Mouse (Mus musculus) small intestine, adult 2 months (tissue): Measurements from ENCODE around the gene Erich2. TPM values are rescaled to one million over a fixed set of nuclear protein-coding genes. Genes with fewer than 3 reads are reported as not detected.

Experiments used
- H3K27ac ChIP-seq: fragments of 200-500 bp; 2 replicates; pipeline ENCODE4 v1.5.1; 2012; ENCODE audit warnings: low read depth, low read length, control low read depth, inconsistent platforms; ENCODE audit not compliant: insufficient read depth
- H3K27me3 ChIP-seq: fragments of 200-500 bp; 2 replicates; pipeline ENCODE4 v1.6.1; 2012; ENCODE audit warnings: mild to moderate bottlenecking, moderate library complexity, low read length, inconsistent platforms; ENCODE audit not compliant: control insufficient read depth, insufficient read depth
- H3K36me3 ChIP-seq: fragments of 200-500 bp; 2 replicates; pipeline ENCODE4 v1.6.1; 2012; ENCODE audit warnings: mild to moderate bottlenecking, low read length, control low read depth, inconsistent platforms; ENCODE audit not compliant: control insufficient read depth, insufficient read depth
- H3K4me1 ChIP-seq: fragments of 200-500 bp; 2 replicates; pipeline ENCODE4 v1.6.1; 2012; ENCODE audit warnings: low read length, inconsistent platforms, mixed read lengths; ENCODE audit not compliant: control insufficient read depth, insufficient read depth, insufficient read length
- H3K4me3 ChIP-seq: fragments of 200-500 bp; 2 replicates; pipeline ENCODE4 v1.5.1; 2012; ENCODE audit warnings: low read depth, mild to moderate bottlenecking, control low read depth, inconsistent platforms, low read length, moderate library complexity
- CTCF ChIP-seq: fragments of 200-500 bp; IDR thresholded peaks from 2 replicates; pipeline ENCODE4 v1.5.1; 2012; ENCODE audit warnings: low read depth, mild to moderate bottlenecking, control low read depth, inconsistent platforms, low read length, moderate library complexity, mixed read lengths; ENCODE audit not compliant: insufficient replicate concordance, insufficient read length; ENCODE audit errors: extremely low read depth
- POLR2A ChIP-seq: fragments of 200-500 bp; IDR thresholded peaks from 2 replicates; pipeline ENCODE4 v1.6.1; 2012; ENCODE audit warnings: low read depth, mild to moderate bottlenecking, control low read depth, inconsistent platforms, low read length, moderate library complexity
- WGBS: fragments of 180-500 bp; shearing (Covaris S2); methylation state at CpG from one replicate; pipeline ENCODE4 v1.1.7; 2018; 5-methylcytosine and 5-hydroxymethylcytosine counted together
- polyA plus RNA-seq: library from polyadenylated mRNA; depleted of rRNA; stranded (reverse); fragments of >200 nt; gene quantifications from 2 replicates; pipeline ENCODE4 v1.2.3, GENCODE M21; 2012; rRNA removed

Erich2 gene
- 0.44 and 0.46 TPM in 2 replicates for polyA plus RNA-seq

GRCm38 (mm10) chr2:70508496-70508895 lies at the start of gene Erich2:
Gene Erich2, plus strand, starts transcription at chr2:70508819.
- Histone ChIP-seq H3K4me1 (no peaks in the 10 kb centered on the region; the same call in 1 of the 2 replicates), H3K4me3 (peak within 1 kb of the TSS; percentile 91), H3K36me3 (no peaks in the 10 kb centered on the region), H3K27me3 (peaks cover 3% of the 10 kb centered on the region; the same call in 1 of the 2 replicates), H3K27ac (no peak within 1 kb of the TSS)
- 24% methylated on average over 10 of the region's 10 CpGs for WGBS
- TF ChIP-seq POLR2A (no peak), CTCF (no peak)

- TF ChIP-seq CTCF (no peak), POLR2A (no peak)
- no peak overlapping the region for H3K4me3 ChIP-seq
- no peaks in the 10 kb centered on the region for H3K36me3 ChIP-seq
- H3K27me3 ChIP-seq, result no peaks in the 10 kb centered on the region
- H3K27ac ChIP-seq, result no peak overlapping the region
- H3K4me1 ChIP-seq, result no peaks in the 10 kb centered on the region
- WGBS, result 83% methylated on average over 1 of the region's 1 CpGs
These were observed 45.0 kb upstream of the Erich2 start for GRCm38 (mm10) chr2:70463606-70464005.

GRCm38 (mm10) chr2:70471136-70471535 lies 37.5 kb upstream of the Erich2 start:
- 58% methylated on average over 5 of the region's 5 CpGs for WGBS
- Histone ChIP-seq H3K27me3 (peaks cover 29% of the 10 kb centered on the region), H3K36me3 (no peaks in the 10 kb centered on the region), H3K4me3 (no peak overlapping the region), H3K27ac (no peak overlapping the region), H3K4me1 (peaks cover 13% of the 10 kb centered on the region; the same call in 1 of the 2 replicates)
- TF ChIP-seq CTCF (no peak), POLR2A (no peak)

GRCm38 (mm10) chr2:70471861-70472620 lies 36.6 kb upstream of the Erich2 start:
- Histone ChIP-seq H3K27ac (no peak overlapping the region), H3K36me3 (no peaks in the 10 kb centered on the region), H3K4me3 (peak overlapping the region; percentile 47), H3K27me3 (peaks cover 33% of the 10 kb centered on the region), H3K4me1 (peaks cover 16% of the 10 kb centered on the region; the same call in 1 of the 2 replicates)
- TF ChIP-seq POLR2A (no peak), CTCF (no peak)
- WGBS, result 1% methylated on average over 48 of the region's 48 CpGs

GRCm38 (mm10) chr2:70497715-70498318 lies 10.8 kb upstream of the Erich2 start:
- peaks cover 5% of the 10 kb centered on the region; the same call in 1 of the 2 replicates for H3K4me1 ChIP-seq
- 6% methylated on average over 13 of the region's 13 CpGs for WGBS
- no peaks in the 10 kb centered on the region for H3K27me3 ChIP-seq
- no peaks in the 10 kb centered on the region for H3K36me3 ChIP-seq
- H3K4me3 ChIP-seq, result no peak overlapping the region
- TF ChIP-seq CTCF (no peak), POLR2A (no peak)
- 0 out of 2 replicates have a peak overlapping the region, but pooled peaks have one; percentile 40 for H3K27ac ChIP-seq

GRCm38 (mm10) chr2:70503436-70503835 lies 5.2 kb upstream of the Erich2 start:
- Histone ChIP-seq H3K27ac (no peak overlapping the region), H3K27me3 (no peaks in the 10 kb centered on the region), H3K4me3 (no peak overlapping the region), H3K36me3 (no peaks in the 10 kb centered on the region), H3K4me1 (no peaks in the 10 kb centered on the region)
- no peak for TF ChIP-seq POLR2A
- no peak for TF ChIP-seq CTCF
- 80% methylated on average over 10 of the region's 10 CpGs for WGBS

- Histone ChIP-seq H3K4me3 (no peak overlapping the region), H3K36me3 (no peaks in the 10 kb centered on the region), H3K4me1 (no peaks in the 10 kb centered on the region; the same call in 1 of the 2 replicates), H3K27me3 (peaks cover 3% of the 10 kb centered on the region; the same call in 1 of the 2 replicates), H3K27ac (no peak overlapping the region)
- WGBS, result 7% methylated on average over 1 of the region's 1 CpGs
- TF ChIP-seq CTCF (no peak), POLR2A (no peak)
These were observed 3.4 kb upstream of the Erich2 start for GRCm38 (mm10) chr2:70505229-70505628.
